13 mouse cellular contexts compared by ENCODE assay signal in genomic region chr8:70656193-70656790, GRCm38 (mm10). TPM values are rescaled to one million over a fixed set of nuclear protein-coding genes. Genes with fewer than 3 reads are reported as not detected.
A peak's percentile ranks its signal among the peaks of the same experiment; 100 is the strongest.
DNase-seq lines count a peak whose midpoint lies in the region; ATAC-seq lines count a peak whose summit lies in the region.
"Had no signal": no experiment of that assay in that cellular context is flagged by ENCODE, and none has a peak within 500 bp of the region (broad histone marks: within the 10 kb centered on the region; RNA-seq: fewer than 3 reads in every experiment).

No protein-coding gene starts in this region.

- H3K9me3 ChIP-seq in embryonic facial prominence, embryonic 10.5 days = no peaks in the 10 kb centered on the region
- no peaks in the 10 kb centered on the region for H3K9me3 ChIP-seq in hindbrain, embryonic 14.5 days (ENCODE audit: control insufficient read depth, low read length)
- H3K9me3 ChIP-seq in midbrain, embryonic 16.5 days (replicated peaks; ENCODE audit: control insufficient read depth, low read length, poor library complexity, severe bottlenecking) = no peaks in the 10 kb centered on the region
- H3K9me3 ChIP-seq: G1E; liver, embryonic 15.5 days had no signal

- peaks cover 56% of the 10 kb centered on the region for H3K36me3 ChIP-seq in embryonic facial prominence, embryonic 10.5 days (replicated peaks)
- H3K36me3 ChIP-seq in hindbrain, embryonic 14.5 days (replicated peaks; ENCODE audit: control insufficient read depth, insufficient read depth) = peaks cover 9% of the 10 kb centered on the region
- peaks cover 3% of the 10 kb centered on the region; the same call in 1 of the 2 replicates for H3K36me3 ChIP-seq in midbrain, embryonic 16.5 days (ENCODE audit: control insufficient read depth, insufficient read depth, low read length)

- 60% methylated on average over 13 of the region's 13 CpGs for WGBS in embryonic facial prominence, embryonic 10.5 days
- WGBS in hindbrain, embryonic 14.5 days = 11% methylated on average over 13 of the region's 13 CpGs
- WGBS in midbrain, embryonic 16.5 days = 16% methylated on average over 13 of the region's 13 CpGs

- H3K9ac ChIP-seq in hindbrain, embryonic 14.5 days = no peak overlapping the region
- H3K9ac ChIP-seq in midbrain, embryonic 16.5 days (ENCODE audit: low read depth, low read length) = no peak overlapping the region
- H3K9ac ChIP-seq: liver, embryonic 15.5 days had no signal

- peak; percentile 35 for ATAC-seq in hindbrain, embryonic 14.5 days (ENCODE audit: low FRiP score)
- no peak for ATAC-seq in midbrain, embryonic 16.5 days
- ATAC-seq in erythroblast, adult 5-6 weeks (replicated peaks; ENCODE audit: low FRiP score, poor library complexity, severe bottlenecking) = no peak

- H3K27me3 ChIP-seq in embryonic facial prominence, embryonic 10.5 days (replicated peaks; ENCODE audit: low read depth, poor library complexity, severe bottlenecking) = no peaks in the 10 kb centered on the region
- no peaks in the 10 kb centered on the region for H3K27me3 ChIP-seq in hindbrain, embryonic 14.5 days (ENCODE audit: control insufficient read depth, insufficient read depth, low read length)
- no peaks in the 10 kb centered on the region for H3K27me3 ChIP-seq in midbrain, embryonic 16.5 days (ENCODE audit: control insufficient read depth, insufficient read depth, low read depth, low read length)
- H3K27me3 ChIP-seq: liver, embryonic 15.5 days had no signal

- peaks cover 70% of the 10 kb centered on the region for H3K4me1 ChIP-seq in embryonic facial prominence, embryonic 10.5 days
- H3K4me1 ChIP-seq in hindbrain, embryonic 14.5 days (replicated peaks; ENCODE audit: control insufficient read depth, insufficient read depth, low read length) = peaks cover 16% of the 10 kb centered on the region
- peaks cover 17% of the 10 kb centered on the region for H3K4me1 ChIP-seq in midbrain, embryonic 16.5 days (ENCODE audit: control insufficient read depth, insufficient read depth, low read length)

- H3K4me3 ChIP-seq in embryonic facial prominence, embryonic 10.5 days = no peak overlapping the region
- no peak overlapping the region for H3K4me3 ChIP-seq in hindbrain, embryonic 14.5 days (replicated peaks; ENCODE audit: low read length)
- no peak overlapping the region for H3K4me3 ChIP-seq in midbrain, embryonic 16.5 days (ENCODE audit: low read depth, low read length)
- H3K4me3 ChIP-seq: erythroblast, embryonic 14.5 days; liver, embryonic 15.5 days had no signal

- no peak overlapping the region; the same call in 1 of the 2 replicates for H3K4me2 ChIP-seq in hindbrain, embryonic 14.5 days (replicated peaks)
- H3K4me2 ChIP-seq in midbrain, embryonic 16.5 days (ENCODE audit: low read length) = no peak overlapping the region
- H3K4me2 ChIP-seq: liver, embryonic 15.5 days had no signal

- peak overlapping the region; percentile 81 for H3K27ac ChIP-seq in embryonic facial prominence, embryonic 10.5 days (replicated peaks)
- peak overlapping the region; percentile 83 for H3K27ac ChIP-seq in hindbrain, embryonic 14.5 days
- peak overlapping the region; percentile 63 for H3K27ac ChIP-seq in midbrain, embryonic 16.5 days (ENCODE audit: low read length)
- H3K27ac ChIP-seq: liver, embryonic 15.5 days had no signal

- peak; percentile 62 for DNase-seq in Muller cell, postnatal 12 days (ENCODE audit: inconsistent ontology term)
- DNase-seq in embryonic facial prominence, embryonic 10.5 days (ENCODE audit: low spot score) = peak; percentile 39
- peak; percentile 61 for DNase-seq in hindbrain, embryonic 14.5 days (ENCODE audit: low spot score)
- DNase-seq in cerebellum, adult 18-20 months = no peak
- DNase-seq in cerebellum, postnatal 4 days (ENCODE audit: low spot score in 2 of 2) = no peak
- DNase-seq: heart, adult 18-20 months; kidney, adult 18-20 months; layer of hippocampus, postnatal 36 days had no signal

RNA-seq across cellular contexts. Expression of gene Pgpep1, which starts 3.9 kb away (rescaled TPM):
- 51.8 and 52.7 TPM in 2 replicates for polyA plus RNA-seq in embryonic facial prominence, embryonic 10.5 days (2016; fragmentation: Nextera tagmentation; extraction: Ambion mirVana)
- polyA plus RNA-seq in hindbrain, embryonic 14.5 days (2014; fragmentation: Nextera tagmentation; extraction: Ambion mirVana) = 74.0 and 89.3 TPM in 2 replicates
- polyA plus RNA-seq in midbrain, embryonic 16.5 days (2015; fragmentation: Nextera tagmentation; extraction: Ambion mirVana) = 67.2 and 69.7 TPM in 2 replicates
- 1.2 and 5.9 TPM in 2 replicates for total RNA-seq in erythroblast, adult 5-6 weeks (2015; ENCODE audit: low replicate concordance)
- total RNA-seq in erythroblast, adult 5-6 weeks (2017; ENCODE audit: low replicate concordance) = 0.28 and 1.4 TPM in 2 replicates

RNA-seq across cellular contexts. Expression of gene Lsm4, which starts 16.8 kb away (rescaled TPM):
- 347 and 351 TPM in 2 replicates for polyA plus RNA-seq in embryonic facial prominence, embryonic 10.5 days (2016; fragmentation: Nextera tagmentation; extraction: Ambion mirVana)
- polyA plus RNA-seq in hindbrain, embryonic 14.5 days (2014; fragmentation: Nextera tagmentation; extraction: Ambion mirVana) = 180 and 197 TPM in 2 replicates
- 137 and 143 TPM in 2 replicates for polyA plus RNA-seq in midbrain, embryonic 16.5 days (2015; fragmentation: Nextera tagmentation; extraction: Ambion mirVana)
- 41.1 and 51.6 TPM in 2 replicates for total RNA-seq in erythroblast, adult 5-6 weeks (2015; ENCODE audit: low replicate concordance)
- total RNA-seq in erythroblast, adult 5-6 weeks (2017; ENCODE audit: low replicate concordance) = 20.9 and 26.2 TPM in 2 replicates

RNA-seq across cellular contexts. Expression of gene Gdf15, which starts 24.0 kb away (rescaled TPM):
- 0.14 TPM in 1 of 2 replicates, not detected in the other for polyA plus RNA-seq in embryonic facial prominence, embryonic 10.5 days (2016; fragmentation: Nextera tagmentation; extraction: Ambion mirVana)
- polyA plus RNA-seq in hindbrain, embryonic 14.5 days (2014; fragmentation: Nextera tagmentation; extraction: Ambion mirVana) = 0.14 and 0.28 TPM in 2 replicates
- 0.35 and 0.39 TPM in 2 replicates for polyA plus RNA-seq in midbrain, embryonic 16.5 days (2015; fragmentation: Nextera tagmentation; extraction: Ambion mirVana)
- not detected in 2 replicates for total RNA-seq in erythroblast, adult 5-6 weeks (2015; ENCODE audit: low replicate concordance)
- 0.60 TPM in 1 of 2 replicates, not detected in the other for total RNA-seq in erythroblast, adult 5-6 weeks (2017; ENCODE audit: low replicate concordance)
- total RNA-seq: G1E; layer of hippocampus, postnatal 36 days had no signal
- polyA plus RNA-seq: erythroblast, embryonic 14.5 days had no signal

RNA-seq across cellular contexts. Expression of gene Lrrc25, which starts 40.3 kb away (rescaled TPM):
- 0.77 and 0.79 TPM in 2 replicates for polyA plus RNA-seq in embryonic facial prominence, embryonic 10.5 days (2016; fragmentation: Nextera tagmentation; extraction: Ambion mirVana)
- polyA plus RNA-seq in hindbrain, embryonic 14.5 days (2014; fragmentation: Nextera tagmentation; extraction: Ambion mirVana) = 0.98 and 1.6 TPM in 2 replicates
- 0.64 and 0.97 TPM in 2 replicates for polyA plus RNA-seq in midbrain, embryonic 16.5 days (2015; fragmentation: Nextera tagmentation; extraction: Ambion mirVana)
- 5.4 and 9.0 TPM in 2 replicates for total RNA-seq in erythroblast, adult 5-6 weeks (2015; ENCODE audit: low replicate concordance)
- 0.98 and 2.3 TPM in 2 replicates for total RNA-seq in erythroblast, adult 5-6 weeks (2017; ENCODE audit: low replicate concordance)

RNA-seq across cellular contexts. Expression of gene Jund, which starts 42.5 kb away (rescaled TPM):
- 58.7 and 61.7 TPM in 2 replicates for polyA plus RNA-seq in embryonic facial prominence, embryonic 10.5 days (2016; fragmentation: Nextera tagmentation; extraction: Ambion mirVana)
- polyA plus RNA-seq in hindbrain, embryonic 14.5 days (2014; fragmentation: Nextera tagmentation; extraction: Ambion mirVana) = 128 and 144 TPM in 2 replicates
- 60.4 and 67.9 TPM in 2 replicates for polyA plus RNA-seq in midbrain, embryonic 16.5 days (2015; fragmentation: Nextera tagmentation; extraction: Ambion mirVana)
- total RNA-seq in erythroblast, adult 5-6 weeks (2015; ENCODE audit: low replicate concordance) = 29.2 and 53.9 TPM in 2 replicates
- total RNA-seq in erythroblast, adult 5-6 weeks (2017; ENCODE audit: low replicate concordance) = 52.2 and 61.9 TPM in 2 replicates

Comparison
In these comparisons a context has a peak if more than half of its experiments do, and no peak if none do; other contexts are left out.
1. DNase-seq: peak in Muller cell, postnatal 12 days (single experiment), embryonic facial prominence, embryonic 10.5 days (single experiment) and hindbrain, embryonic 14.5 days (single experiment); none in cerebellum, adult 18-20 months (0 of 2) and cerebellum, postnatal 4 days (0 of 2).
2. Peak in every context shown above with its lines, with median percentiles within 50 percentile points of each other: H3K27ac ChIP-seq.